Mouse (Mus musculus): ENCODE measurements around the gene Tmod4.

GRCm38 (mm10) chr3:95173256-95173949, 49.1 kb downstream of the Tmod4 start:
- TF ChIP-seq CTCF (conservative IDR thresholded peaks at IDR 0.05; ENCODE audit: insufficient read depth, insufficient read length, low read depth, low read length) (no peak), POLR2A (IDR thresholded peaks at IDR 0.05; ENCODE audit: low read depth, low read length) (no peak)
